Mouse (Mus musculus): ENCODE measurements around the gene Ints14.

Gene Ints14

DNA sequence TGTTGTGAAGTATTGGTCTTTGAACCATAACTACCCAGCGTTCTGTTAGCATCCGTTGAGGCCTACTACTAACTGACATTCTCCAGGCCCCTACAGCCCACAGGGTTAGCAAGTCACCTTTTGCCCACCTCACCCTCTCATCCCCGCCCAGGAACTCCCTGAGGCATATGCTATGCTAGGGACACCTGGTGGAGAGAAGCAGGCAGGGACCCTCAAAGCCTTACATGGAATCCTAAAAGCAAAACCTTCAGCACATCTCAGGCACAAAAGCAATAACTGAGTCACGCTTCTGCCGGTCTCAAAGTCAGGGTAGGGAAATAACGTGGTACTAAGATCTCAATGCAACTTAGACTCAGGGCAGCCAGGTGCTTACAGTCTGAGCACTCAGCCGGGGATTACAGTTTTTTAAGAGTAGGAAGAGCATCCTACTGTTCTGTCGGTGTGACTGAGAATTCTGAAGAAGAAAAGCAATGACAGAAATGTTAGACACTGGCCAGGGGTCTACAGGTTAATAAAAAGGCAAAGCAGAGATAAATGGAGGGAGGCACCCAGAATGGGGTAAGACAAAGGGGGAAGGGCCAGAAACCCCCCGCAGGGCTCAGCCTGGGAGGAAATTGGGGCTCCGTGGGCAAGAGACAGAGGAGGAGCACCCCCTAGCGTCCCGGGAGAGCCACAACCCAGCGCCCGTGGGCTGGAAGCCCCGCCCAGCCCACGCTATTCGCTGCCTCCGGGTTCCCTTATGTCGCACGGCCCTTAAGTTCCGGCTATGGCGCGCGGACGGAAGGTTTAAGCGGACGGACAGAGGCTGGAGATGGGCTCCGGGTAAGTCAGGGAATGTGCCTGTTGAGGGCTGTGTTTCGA is at the start of gene Ints14:
Gene Ints14, plus strand, starts transcription at position 789 of the 861 bp plus-strand sequence.
- in situ Hi-C loops (cut with MboI, MseI), result no loop called here

DNA sequence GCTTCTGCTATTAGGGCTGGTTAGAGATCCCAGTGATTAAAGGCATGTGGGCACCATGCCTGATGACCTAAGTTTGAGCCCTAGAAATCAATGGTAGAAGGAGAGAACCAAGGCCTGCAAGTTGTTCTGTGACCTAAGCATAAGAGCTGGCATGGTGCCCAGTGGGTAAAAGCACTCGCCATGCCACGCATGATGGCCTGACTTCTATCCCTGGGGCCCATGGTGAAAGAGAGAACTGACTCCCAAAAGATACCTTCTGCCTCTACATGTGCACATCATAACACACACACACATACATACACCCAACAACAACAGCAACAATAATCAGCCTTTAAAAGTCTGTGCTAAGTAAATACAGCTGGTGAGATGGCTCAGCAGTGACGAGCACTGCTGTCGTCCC is 47.3 kb upstream of the Ints14 start:
- in situ Hi-C loops (cut with MboI, MseI), result no loop called here

DNA sequence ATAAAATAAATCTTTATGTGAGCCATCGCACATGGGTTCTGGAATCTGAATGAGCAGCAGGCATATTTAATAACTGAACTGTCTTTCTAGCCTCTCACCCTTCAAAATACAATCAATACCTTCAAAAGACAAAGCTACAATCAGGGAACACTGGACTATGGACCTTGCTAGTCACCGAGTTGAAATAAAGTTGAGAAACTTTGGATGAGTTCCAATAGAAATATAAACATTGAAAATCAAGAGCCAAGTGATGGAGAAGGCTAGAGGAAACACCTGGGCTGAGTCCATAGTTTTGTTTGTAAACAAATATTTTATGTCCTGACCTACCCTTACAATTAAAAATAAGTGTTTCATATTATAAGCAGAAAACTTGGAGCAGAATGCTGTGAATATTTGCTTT is 46.7 kb upstream of the Ints14 start:
- in situ Hi-C loops (cut with MboI, MseI), result no loop called here

DNA sequence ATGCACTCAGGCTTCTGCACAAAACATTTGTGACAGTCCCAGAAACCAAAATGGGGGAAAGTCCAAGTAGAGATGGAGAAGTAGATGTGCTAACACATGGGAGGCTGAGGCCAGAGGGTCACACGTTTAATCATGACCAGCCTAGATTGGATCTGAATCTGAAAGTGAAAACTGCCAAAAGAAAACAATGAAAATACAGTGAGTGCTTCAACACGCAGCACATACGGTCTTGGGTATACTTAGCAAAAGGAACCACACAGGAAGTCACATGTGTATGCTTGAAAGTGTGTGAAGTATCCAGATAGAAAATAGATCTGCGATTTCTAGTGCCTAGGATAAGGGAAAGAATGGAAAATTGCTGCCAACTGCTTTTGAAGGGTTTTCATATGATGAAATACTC is 46.1 kb upstream of the Ints14 start:
- in situ Hi-C loops (cut with MboI, MseI), result no loop called here

DNA sequence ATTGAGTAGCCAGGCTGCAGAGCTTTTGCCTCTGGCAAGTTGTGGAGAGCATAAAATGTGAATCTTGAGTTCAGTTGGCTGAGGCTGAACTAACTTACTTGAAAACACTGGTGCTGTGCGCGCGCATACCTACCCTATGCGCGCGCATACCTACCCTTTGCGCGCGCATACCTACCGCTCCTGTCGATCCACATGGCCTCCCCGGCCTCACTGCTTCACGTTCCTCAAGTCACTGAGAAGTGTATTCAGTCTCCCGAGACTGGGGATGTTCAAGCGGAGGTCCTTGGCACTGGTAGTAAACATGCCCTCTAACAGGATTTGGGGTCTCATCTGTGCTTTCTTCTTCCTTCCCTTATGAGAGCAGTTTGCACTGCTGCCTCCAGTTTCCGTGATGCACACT is 42.1 kb upstream of the Ints14 start:
- in situ Hi-C loops (cut with MboI, MseI), result no loop called here

DNA sequence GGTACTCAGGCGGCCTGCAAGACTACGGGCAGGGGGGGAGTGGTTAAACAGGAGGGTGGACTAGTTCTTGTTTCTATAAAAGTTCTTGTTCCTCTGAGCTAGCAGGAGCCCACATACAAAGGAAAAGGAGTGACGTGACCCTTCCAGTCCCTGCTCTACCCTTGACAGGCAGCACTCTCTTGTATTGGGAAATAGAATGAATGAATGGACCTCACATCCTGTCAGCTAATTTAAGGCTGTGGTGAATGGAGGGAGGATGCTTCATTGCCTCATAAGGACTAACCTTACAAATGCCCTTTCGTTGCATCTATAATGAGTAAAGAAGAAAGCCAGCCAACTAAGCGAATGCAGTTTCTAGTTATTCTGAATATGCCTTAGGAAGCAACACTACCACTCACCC is 34.9 kb upstream of the Ints14 start:
- in situ Hi-C loops (cut with MboI, MseI), result no loop called here

DNA sequence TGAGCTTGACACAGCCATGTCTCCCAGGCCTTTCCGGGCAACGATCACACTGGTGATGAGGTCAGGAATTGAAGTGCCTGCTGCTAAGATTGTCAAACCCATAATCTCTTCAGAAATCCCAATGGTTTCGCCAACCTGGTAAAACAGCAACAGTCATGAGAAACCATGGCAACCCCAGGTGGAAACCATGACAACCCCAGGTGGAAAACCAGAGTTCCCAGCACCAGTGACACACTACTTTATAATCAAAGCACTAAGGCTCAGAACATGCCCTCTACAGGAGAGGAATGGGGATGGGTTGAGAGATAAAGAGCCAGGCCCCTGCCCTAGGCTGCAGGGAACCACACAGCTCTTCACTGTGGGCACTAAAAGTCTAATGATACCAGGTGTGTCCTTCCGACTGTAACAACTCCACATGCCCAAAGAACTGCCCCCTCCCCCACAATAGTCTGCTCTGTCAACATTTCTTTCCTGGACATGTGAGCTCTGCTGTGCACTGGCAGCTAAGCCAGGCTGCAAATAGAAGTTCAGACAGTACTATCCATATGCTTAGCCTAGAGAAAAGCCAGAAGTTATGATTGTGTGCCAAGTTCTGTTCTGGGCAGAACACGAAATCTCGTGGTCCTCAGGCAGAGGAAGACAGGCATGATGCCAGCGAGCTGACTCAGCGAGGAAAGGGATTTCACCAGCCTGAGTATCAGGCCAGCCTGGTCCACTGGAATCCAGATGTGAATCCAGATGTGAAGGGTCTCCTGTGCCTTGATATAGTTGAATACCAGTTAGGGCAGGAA is 34.3 kb upstream of the Ints14 start:
- in situ Hi-C loops (cut with MboI, MseI), result no loop called here

DNA sequence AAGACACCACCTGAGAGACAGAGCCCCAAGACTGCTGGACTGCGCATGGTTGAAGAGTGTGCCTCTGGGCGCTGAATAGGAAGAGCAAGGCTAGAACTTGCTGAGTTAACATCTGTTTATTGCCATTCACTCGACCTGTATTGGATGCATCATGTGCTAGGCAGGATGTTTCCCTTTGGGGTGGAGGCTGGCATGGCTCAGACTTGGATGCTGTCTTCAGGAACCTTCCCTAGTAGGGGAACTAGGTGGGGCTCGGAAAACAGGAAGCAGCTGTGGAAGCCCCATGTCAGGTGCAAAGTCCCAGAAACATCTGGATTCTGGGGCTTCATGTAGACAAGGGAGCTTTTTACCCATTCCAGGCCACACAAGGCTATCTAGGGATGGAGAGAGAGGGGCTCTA is 30.4 kb upstream of the Ints14 start:
- in situ Hi-C loops (cut with MboI, MseI), result no loop called here

DNA sequence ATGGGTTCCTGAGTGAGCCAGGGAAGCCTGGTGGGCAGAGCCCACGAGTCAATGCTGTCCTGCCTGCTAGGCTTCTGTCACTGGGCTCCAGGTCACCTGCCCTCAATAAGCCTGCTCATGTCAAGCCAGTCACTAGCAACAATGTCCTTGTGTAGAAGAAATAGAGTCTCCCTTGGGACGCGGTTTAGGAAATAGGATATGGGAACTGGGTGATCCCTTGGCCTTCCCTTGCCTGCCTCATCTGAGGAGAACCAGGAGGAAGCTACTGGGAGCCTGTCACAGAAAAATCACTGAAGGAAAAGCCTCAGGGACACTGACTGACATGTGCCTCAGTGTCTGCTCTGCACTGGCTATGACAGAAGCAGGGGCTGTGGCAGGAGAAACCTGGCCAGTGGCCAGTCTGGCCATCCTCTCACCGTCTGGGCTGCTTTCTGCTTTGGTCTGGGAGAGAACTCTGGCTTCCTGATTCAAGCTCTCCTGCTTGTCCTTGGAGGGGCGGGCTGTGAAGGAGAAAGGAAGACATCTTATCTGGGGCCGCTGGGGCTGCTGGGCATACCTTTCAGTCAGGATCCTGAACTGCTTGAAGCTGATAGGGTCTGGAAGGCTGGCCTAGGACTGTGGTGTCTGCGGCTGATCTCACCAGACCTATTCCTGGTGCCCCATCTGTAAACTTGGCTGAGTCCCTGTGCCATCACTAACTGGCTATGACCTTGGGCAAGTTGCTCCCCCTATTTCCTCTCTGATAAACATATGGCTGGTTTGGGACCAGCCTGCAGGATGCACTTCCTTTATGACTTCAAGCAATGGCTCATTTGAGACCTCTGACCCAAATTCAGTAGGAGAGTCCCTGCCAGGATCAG is 28.7 kb upstream of the Ints14 start:
- in situ Hi-C loops (cut with MboI, MseI), result no loop called here

DNA sequence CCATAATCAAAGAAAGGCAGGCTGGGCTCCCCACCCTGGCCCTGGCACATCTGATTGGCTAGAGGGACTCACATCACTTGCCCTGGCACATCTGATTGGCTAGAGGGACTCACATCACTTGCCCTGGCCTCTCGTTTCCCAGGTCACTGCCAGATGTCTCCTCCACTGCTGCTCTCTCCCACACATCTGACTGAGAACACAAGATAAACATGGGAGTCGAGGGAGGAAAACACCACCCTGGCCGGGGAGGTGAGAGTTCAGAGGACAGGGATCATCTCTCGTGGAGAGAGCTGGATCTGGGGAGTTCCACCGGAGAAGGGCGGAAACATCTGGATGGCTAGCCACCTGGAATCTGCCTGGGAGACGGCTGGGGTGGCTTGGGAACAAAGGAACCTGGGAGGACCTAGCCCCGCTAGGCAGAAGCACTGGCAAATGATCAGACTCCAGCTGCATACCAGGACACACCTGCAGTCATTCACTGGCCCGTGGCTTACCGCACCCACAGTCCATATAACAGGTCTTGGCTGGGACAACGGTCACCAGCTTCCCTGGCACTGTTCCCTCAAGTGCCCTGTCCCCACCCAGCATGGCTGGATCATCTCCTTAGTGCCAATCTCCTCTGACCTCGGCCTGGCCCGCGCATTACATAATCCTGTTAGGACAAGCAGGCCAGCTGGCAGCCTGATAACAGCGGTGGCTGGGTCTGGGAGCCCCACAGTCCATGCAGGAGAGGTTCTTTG is 26.5 kb upstream of the Ints14 start:
- in situ Hi-C loops (cut with MboI, MseI), result no loop called here

DNA sequence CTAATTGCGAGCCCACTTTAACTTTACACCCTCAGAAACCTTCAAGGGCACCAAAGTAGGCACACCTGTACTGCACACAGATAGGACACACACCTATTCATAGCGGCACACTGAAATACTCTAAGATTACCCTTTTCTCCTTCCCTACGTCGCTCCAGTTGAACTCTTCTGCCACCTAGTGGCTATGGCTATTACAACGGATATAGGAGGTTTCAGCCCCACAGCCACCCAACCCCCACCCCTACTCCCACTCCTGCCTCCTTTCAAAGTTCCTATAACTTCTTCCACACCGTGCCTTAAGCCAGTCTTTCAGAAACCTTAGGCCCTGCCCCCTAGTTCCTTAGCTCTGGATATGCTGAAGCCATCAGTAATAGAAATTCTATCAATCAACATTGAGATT is 24.2 kb upstream of the Ints14 start:
- in situ Hi-C loops (cut with MboI, MseI), result no loop called here

DNA sequence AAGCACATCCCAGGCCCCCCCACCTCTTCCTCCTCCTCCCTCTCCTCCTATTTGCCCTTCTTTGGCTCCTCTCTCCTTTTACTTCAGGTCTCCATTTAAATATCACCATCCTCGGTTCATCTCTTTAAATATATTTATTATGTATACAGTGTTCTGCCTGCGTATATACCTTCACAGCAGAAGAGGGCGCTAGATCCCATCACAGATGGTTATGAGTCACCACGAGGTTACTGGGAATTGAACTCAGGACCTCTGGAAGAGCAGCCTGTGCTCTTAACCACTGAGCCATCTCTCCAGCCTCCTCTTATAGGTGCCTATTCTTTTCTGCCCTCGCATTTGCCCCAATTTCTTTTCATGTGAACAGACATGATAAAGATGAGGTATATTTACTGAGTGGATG is 23.2 kb upstream of the Ints14 start:
- in situ Hi-C loops (cut with MboI, MseI), result no loop called here

DNA sequence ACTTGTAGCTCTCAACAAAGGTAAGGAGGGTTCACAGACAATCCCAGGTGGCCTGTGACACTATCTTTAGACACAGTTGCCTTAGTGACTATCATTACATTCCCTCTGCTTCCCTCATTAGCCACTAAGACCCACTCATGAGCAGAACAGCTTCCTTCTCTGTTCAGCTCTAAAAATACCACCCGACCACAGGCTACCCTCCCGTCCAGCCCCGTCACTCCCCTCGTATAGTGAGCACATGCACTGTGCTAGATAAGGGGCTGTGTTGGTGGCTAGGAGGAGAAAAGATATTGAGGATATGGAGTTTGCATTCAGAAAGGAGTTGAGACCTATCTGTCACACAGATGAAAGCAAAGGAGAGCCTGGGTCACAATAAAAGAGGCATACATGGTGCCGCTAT is 22.2 kb upstream of the Ints14 start:
- in situ Hi-C loops (cut with MboI, MseI), result no loop called here

DNA sequence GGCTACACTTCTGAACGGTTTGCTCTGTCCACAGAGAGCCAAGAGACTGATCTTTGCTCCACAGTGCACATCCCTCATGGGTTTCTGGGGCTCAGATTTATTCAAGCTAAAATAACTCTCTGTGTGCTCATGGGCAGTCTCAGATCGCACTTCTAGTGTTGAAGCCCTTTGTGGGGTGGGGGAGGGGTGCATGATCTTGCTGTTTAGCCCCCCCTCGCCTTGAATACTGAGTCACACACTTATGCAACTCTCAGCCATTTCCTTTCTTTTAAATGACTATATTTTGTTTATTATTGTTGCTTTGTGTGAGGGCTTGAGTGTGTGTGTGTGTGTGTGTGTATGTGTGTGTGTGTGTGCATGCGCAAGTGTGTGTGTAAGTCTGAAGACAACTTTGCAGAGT is 21.4 kb upstream of the Ints14 start:
- in situ Hi-C loops (cut with MboI, MseI), result no loop called here

DNA sequence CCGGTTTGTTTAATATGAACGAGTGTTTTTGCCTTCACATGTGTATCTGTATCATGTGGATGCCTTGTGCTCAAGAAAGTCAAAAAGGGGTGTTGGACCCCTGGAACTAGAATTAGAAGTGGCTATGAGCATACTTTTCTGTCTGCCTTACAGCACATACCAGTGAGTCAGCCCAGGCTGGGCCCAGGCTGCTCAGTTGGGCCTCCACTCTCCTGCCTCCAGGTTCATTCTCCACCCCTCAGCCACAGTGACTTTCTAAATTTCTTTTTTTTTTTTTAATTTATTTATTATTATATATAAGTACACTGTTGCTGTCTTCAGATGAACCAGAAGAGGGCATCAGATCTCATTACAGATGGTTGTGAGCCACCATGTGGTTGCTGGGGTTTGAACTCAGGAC is 20.9 kb upstream of the Ints14 start:
- in situ Hi-C loops (cut with MboI, MseI), result loop anchor here (10.0 kb wide), 2 partner anchors 825 to 955 kb away; partner anchors contain the start of gene Lctl (in 1 of the 2)

DNA sequence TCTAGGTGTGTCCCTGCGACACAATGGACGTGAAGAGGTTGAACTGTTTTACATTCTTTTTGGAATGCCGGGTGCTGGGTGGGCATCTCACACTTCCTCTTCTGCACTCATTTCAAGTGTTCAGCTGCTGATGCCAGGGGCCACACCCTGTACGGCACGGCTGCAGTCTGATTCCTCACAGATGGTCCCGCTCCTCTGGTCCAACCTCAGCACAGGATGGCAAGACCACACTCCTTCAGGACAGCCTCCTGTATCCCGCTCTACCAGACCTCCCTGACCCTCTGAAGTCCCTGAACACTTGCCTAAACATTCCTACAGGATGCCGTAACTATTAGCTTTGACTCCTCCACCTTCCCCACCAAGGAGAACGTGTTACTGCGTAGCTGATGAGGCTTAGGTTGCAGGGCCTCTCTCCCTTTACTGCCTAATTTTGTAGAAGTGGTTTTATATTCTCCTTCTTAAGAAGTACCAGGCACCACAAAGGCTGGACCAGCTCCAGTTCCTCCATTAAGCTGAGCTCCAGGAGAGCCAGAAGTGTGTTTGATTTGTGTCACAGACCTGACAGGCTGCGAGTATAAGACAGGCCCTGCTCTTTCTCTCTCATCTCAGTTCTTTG is 19.9 kb upstream of the Ints14 start:
- in situ Hi-C loops (cut with MboI, MseI), result loop anchor here (10.0 kb wide), 2 partner anchors 826 to 956 kb away; partner anchors contain the start of gene Lctl (in 1 of the 2)

DNA sequence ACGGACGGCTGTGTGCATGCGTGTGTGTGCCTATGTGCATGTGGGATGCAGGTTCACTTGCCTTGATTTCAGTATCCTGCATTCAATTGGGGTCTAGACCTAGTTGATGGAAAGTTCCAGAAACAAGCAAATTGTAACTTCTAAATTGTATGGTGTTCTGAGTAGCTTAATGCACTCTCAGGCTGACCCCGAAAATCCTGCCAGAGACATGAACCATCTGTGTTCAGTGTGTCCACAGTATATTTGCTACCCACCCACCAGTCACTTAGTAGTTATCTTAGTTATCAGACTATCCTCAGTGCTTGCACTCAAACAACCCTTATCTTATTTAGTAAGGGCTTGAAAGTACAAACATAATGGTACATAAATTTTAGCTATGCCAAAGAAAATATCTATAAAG is 19.1 kb upstream of the Ints14 start:
- in situ Hi-C loops (cut with MboI, MseI), result loop anchor here (10.0 kb wide), 2 partner anchors 827 to 957 kb away; partner anchors contain the start of gene Lctl (in 1 of the 2)

DNA sequence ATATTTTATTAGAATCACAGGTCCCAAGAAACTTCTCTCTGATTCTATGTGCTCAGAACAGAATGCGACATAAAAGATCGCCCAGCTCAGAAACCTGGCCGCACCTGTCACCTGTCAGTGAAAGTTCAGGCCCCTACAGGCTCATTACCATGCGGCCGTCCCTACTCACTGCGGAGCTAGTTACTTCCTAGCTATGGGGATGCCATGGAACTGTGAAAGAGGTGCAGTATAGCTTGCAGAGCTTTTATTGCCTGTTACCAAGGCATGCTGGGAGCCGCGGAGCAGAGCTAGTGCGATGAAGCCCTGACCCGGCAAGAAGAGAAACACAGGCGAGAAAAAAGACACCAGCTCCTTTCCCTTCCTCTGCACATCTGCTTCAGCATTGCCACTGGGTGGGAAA is 16.7 kb upstream of the Ints14 start:
- in situ Hi-C loops (cut with MboI, MseI), result loop anchor here (10.0 kb wide), 2 partner anchors 829 to 959 kb away; partner anchors contain the start of gene Lctl (in 1 of the 2)

DNA sequence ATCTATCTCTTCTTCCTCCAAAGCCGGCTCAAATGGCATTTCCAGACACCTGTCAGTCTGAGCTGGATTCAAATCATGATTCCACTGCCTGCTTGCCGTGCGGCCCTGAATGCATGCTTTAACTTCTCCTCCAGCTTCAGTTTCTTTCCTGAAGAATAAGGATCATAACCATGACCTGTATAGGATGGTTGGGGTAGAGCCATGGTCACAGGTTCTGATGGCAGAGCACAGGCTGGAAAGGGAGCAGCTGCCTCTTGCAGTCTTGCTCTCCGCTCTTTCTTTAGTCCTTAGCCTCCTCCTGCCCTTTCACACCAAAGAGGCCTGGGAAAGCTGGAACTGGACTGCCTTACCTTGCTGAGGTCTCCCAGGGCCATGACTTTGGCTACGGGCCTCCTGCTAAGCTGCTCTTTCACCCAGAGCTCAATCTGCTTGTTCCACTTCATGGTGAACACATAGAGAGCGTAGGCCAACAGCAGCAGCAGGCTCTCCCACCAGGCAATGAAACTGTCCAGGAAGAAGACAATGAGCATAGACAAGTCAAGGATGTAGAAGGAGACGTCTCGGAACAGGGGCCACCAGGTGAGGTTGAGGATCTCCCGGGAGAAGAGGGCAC is 13.1 kb upstream of the Ints14 start:
- in situ Hi-C loops (cut with MboI, MseI), result loop anchor here (10.0 kb wide), 2 partner anchors 833 to 963 kb away; partner anchors contain the start of gene Lctl (in 1 of the 2)

DNA sequence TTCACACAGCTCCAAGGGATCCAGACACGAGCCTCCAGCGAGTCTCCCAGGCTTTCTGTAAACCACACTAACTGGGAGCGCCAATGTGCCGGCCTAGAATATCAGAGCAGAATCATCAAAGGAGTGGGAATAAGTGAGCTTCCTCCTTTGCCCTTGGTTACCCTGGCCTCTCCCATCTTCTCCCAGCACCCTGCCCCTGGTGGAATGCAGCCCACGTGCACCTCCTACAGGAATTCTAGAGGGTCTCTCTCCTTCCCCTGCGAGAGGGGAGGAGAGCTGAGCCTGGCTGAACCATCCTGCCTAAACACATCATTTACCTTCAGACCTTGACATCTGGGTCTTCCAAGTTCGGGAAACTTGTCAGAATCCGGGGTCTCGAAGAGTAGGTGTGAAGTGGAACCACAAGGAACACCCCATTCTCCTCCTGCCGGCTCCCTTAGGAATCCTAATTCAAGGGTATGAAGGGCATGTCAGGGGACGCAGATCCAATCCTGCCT is 9.5 kb upstream of the Ints14 start, which contains the start of gene Slc24a1:
Gene Slc24a1, minus strand, starts transcription at position 447 of the 497 bp plus-strand sequence.
- in situ Hi-C loops (cut with MboI, MseI), result no loop called here

Measured in T-helper 17 cell (primary cell).